Mouse (Mus musculus) hindbrain, embryonic 12.5 days (tissue): ENCODE data around the gene Fbll1. TPM values are rescaled to one million over a fixed set of nuclear protein-coding genes. Genes with fewer than 3 reads are reported as not detected.
A peak's percentile ranks its signal among the peaks of the same experiment; 100 is the strongest.
"Not testable (repeated sequence)": the region's sequence is repeated elsewhere in the genome, so short reads cannot be mapped to it uniquely, and the experiment has no call there.

ENCODE experiments used
- ATAC-seq: fragments of 200-750 bp; cut with Nextera tagmentation; 2 replicates; pipeline ENCODE4 v1.8.0; 2017; ENCODE audit warnings: moderate TSS enrichment; ENCODE audit not compliant: low FRiP score
- H3K27ac ChIP-seq: fragments of 300-500 bp; sonication (generic); 2 replicates; pipeline ENCODE4 v1.5.1; 2016; ENCODE audit warnings: mild to moderate bottlenecking
- H3K27me3 ChIP-seq: fragments of 300-500 bp; sonication (generic); 2 replicates; pipeline ENCODE4 v1.6.1; 2016; ENCODE audit warnings: mild to moderate bottlenecking
- H3K36me3 ChIP-seq: fragments of 300-500 bp; sonication (generic); 2 replicates; pipeline ENCODE4 v1.6.1; 2016; ENCODE audit warnings: mild to moderate bottlenecking
- H3K4me1 ChIP-seq: fragments of 300-500 bp; sonication (generic); 2 replicates; pipeline ENCODE4 v1.6.1; 2016
- H3K4me2 ChIP-seq: fragments of 300-500 bp; sonication (generic); replicated peaks from 2 replicates; pipeline ENCODE4 v1.6.1; 2016; ENCODE audit warnings: mild to moderate bottlenecking
- H3K4me3 ChIP-seq: fragments of 300-500 bp; sonication (generic); 2 replicates; pipeline ENCODE4 v1.5.1; 2016; ENCODE audit warnings: mild to moderate bottlenecking
- H3K9ac ChIP-seq: fragments of 300-500 bp; sonication (generic); 2 replicates; pipeline ENCODE4 v1.6.1; 2016; ENCODE audit warnings: mild to moderate bottlenecking, moderate library complexity
- H3K9me3 ChIP-seq: fragments of 300-500 bp; sonication (generic); replicated peaks from 2 replicates; pipeline ENCODE4 v1.6.1; 2016; ENCODE audit warnings: mild to moderate bottlenecking
- WGBS: fragments of 180-500 bp; shearing (Covaris S2); methylation state at CpG from one replicate; pipeline ENCODE4 v1.1.7; 2016; 5-methylcytosine and 5-hydroxymethylcytosine counted together
- polyA plus RNA-seq: library from polyadenylated mRNA; unstranded; fragments of >200 nt; fragmentation: Nextera tagmentation; extraction: Ambion mirVana; gene quantifications from 2 replicates; pipeline ENCODE4 v1.2.1, GENCODE M21; 2016

Gene Fbll1
- polyA plus RNA-seq = 13.1 and 15.3 TPM in 2 replicates

DNA sequence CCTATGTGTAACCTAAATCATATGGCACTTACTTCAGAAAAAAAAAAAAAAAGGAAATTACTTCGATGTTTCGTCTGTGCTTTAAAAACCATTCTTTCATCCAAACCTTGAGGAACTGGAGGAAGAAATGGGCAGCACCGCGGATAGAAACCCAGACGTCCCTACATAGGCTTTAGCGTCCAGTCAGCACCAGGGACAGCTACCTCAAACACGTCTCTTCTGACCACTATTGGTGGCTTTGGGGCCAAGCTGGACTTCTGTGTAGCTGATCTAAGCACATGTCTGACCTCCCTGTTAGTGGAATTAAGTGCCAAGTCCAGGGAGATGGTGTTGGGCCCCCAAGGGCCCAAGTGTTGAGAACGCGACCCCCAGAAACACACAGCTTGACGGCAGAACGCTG lies at the start of gene Fbll1:
Gene Fbll1, minus strand, starts transcription at position 11 of the 400 bp plus-strand sequence.
- no peak for ATAC-seq
- Histone ChIP-seq H3K27me3 (peaks cover 55% of the 10 kb centered on the region), H3K9ac (peak within 1 kb of the TSS; percentile 75), H3K4me2 (peak within 1 kb of the TSS; percentile 87), H3K36me3 (no peaks in the 10 kb centered on the region), H3K9me3 (no peaks in the 10 kb centered on the region), H3K27ac (peak within 1 kb of the TSS; percentile 87), H3K4me1 (peaks cover 12% of the 10 kb centered on the region), H3K4me3 (peak within 1 kb of the TSS; percentile 69)
- 10% methylated on average over 11 of the region's 11 CpGs for WGBS

GRCm38 (mm10) chr11:35844299-35844698 lies 45.6 kb upstream of the Fbll1 start:
- Histone ChIP-seq H3K4me3 (no peak overlapping the region), H3K9me3 (no peaks in the 10 kb centered on the region), H3K4me1 (no peaks in the 10 kb centered on the region), H3K4me2 (no peak overlapping the region), H3K27ac (no peak overlapping the region), H3K36me3 (peaks cover 23% of the 10 kb centered on the region), H3K27me3 (no peaks in the 10 kb centered on the region), H3K9ac (no peak overlapping the region)
- ATAC-seq = no peak
- WGBS = 90% methylated on average over 9 of the region's 9 CpGs

DNA sequence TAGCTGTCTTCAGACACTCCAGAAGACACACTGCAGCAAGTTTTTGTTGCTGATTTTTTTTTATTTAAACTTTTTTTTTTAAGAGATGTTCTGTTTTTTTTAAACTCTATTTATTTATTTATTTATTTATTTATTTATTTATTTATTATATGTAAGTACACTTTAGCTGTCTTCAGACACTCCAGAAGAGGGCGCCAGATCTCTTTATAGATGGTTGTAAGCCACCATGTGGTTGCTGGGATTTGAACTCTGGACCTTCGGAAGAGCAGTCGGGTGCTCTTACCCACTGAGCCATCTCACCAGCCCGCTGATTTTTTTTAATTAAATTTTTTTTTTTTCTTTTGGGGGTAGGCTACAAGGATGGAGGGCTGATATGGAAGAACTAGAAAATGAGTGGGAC lies 43.9 kb upstream of the Fbll1 start:
- not testable (repeated sequence) for H3K27ac ChIP-seq, H3K4me2 ChIP-seq, ATAC-seq, H3K4me3 ChIP-seq, H3K9ac ChIP-seq, H3K4me1 ChIP-seq, H3K27me3 ChIP-seq, H3K9me3 ChIP-seq
- peaks cover 19% of the 10 kb centered on the region for H3K36me3 ChIP-seq
- WGBS = 81% methylated on average over 4 of the region's 4 CpGs

DNA sequence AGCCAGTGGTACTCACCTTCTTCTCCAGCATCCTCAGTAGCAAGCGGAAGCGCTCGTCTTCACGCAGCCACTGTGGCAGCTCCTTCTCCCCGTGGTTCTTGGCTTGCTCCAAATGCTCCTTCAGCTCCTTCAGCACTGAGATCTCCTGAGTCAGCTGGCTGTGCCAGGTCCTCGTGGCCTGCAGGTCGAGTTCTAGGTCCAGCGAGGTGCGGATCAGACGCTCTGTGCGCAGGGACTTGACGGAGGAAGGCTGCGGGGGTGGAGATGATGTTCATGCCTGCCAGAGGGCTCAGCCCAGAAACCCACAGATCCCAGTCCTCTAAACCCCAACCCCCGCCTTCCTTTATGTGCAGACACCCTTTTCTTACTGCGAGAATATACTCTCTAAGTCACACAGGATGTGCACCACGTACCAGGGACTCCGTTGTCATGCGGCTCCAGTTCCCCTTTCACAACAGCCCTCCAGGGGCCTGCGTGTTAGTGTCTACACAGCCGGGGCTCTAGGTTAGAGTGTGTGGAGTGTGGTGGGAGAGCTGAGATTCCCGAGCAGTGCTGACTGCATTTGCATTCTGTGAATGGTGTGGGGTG lies 43.1 kb upstream of the Fbll1 start:
- H3K27me3 ChIP-seq = no peaks in the 10 kb centered on the region
- peaks cover 17% of the 10 kb centered on the region for H3K36me3 ChIP-seq
- WGBS = 85% methylated on average over 21 of the region's 21 CpGs
- no peaks in the 10 kb centered on the region for H3K9me3 ChIP-seq
- H3K4me1 ChIP-seq = 0 out of 2 replicates have a peak, but pooled peaks cover 7% of the 10 kb centered on the region
- no peak overlapping the region for H3K27ac ChIP-seq
- ATAC-seq = no peak
- no peak overlapping the region for H3K4me3 ChIP-seq
- no peak overlapping the region for H3K9ac ChIP-seq
- no peak overlapping the region for H3K4me2 ChIP-seq

DNA sequence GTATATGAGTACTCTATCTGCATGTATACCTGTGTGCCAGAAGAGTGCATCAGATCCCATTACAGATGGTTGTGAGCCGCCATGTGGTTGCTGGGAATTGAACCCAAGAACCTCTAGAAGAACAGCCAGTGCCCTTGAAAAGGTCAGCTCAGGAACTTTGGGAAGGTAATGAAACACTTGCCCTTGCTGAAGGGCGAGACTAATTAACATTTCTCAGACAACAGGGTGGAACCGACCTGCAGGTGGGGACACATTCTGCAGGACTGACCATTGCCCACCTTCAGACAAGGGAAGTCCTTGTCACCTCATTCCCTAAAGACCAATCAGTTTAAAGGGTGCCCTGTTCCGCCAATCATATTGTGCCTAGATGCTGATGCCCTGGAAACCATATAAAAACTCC lies 42.1 kb upstream of the Fbll1 start:
- not testable (repeated sequence) for H3K9ac ChIP-seq, H3K4me1 ChIP-seq, H3K9me3 ChIP-seq, H3K27ac ChIP-seq, H3K27me3 ChIP-seq, H3K4me3 ChIP-seq, H3K4me2 ChIP-seq, ATAC-seq
- WGBS = 93% methylated on average over 4 of the region's 4 CpGs
- H3K36me3 ChIP-seq = peaks cover 17% of the 10 kb centered on the region

DNA sequence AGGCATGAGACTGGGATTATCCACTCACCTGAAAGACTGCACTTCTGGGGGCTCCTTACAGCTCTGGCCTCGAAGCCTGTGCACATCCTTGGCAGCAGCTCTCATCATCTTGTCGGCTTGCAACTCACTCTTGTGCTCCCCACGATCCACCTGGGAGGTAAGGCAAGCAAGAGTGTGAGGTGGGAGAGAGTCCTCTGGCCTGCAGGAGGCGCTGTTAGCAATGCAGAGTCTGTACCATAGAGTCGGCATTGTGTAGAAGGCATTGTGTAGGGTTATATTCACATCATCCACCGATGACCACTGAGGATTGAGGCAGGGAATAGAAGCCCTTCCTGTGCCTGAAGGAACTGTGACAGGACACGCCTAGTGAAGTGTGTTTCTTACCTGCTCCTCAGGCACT lies 41.6 kb upstream of the Fbll1 start:
- H3K4me1 ChIP-seq = 0 out of 2 replicates have a peak, but pooled peaks cover 7% of the 10 kb centered on the region
- H3K4me3 ChIP-seq = no peak overlapping the region
- H3K9me3 ChIP-seq = no peaks in the 10 kb centered on the region
- no peak overlapping the region for H3K9ac ChIP-seq
- no peak for ATAC-seq
- peak overlapping the region; percentile 12; the same call in 1 of the 2 replicates for H3K27ac ChIP-seq
- 85% methylated on average over 7 of the region's 7 CpGs for WGBS
- no peak overlapping the region for H3K4me2 ChIP-seq
- peaks cover 17% of the 10 kb centered on the region for H3K36me3 ChIP-seq
- H3K27me3 ChIP-seq = no peaks in the 10 kb centered on the region

- ATAC-seq = peak; percentile 76
Observed at GRCm38 (mm10) chr11:35838345-35839338, 40.0 kb upstream of the Fbll1 start.

GRCm38 (mm10) chr11:35837156-35838126 lies 38.8 kb upstream of the Fbll1 start:
- 85% methylated on average over 5 of the region's 5 CpGs for WGBS
- no peak overlapping the region for H3K4me3 ChIP-seq

More at GRCm38 (mm10) chr11:35838345-35839338, 40.0 kb upstream of the Fbll1 start:
- 20% methylated on average over 28 of the region's 28 CpGs for WGBS
- Histone ChIP-seq H3K9me3 (no peaks in the 10 kb centered on the region), H3K4me2 (peak overlapping the region; percentile 55), H3K27me3 (no peaks in the 10 kb centered on the region), H3K27ac (peak overlapping the region; percentile 44; the same call in 1 of the 2 replicates), H3K4me1 (peaks cover 9% of the 10 kb centered on the region), H3K4me3 (peak overlapping the region; percentile 26; the same call in 1 of the 2 replicates), H3K36me3 (peaks cover 17% of the 10 kb centered on the region), H3K9ac (peak overlapping the region; percentile 50)

GRCm38 (mm10) chr11:35834022-35834760 lies 35.5 kb upstream of the Fbll1 start, which contains the start of gene Rars:
Gene Rars, minus strand, starts transcription at chr11:35834506.
- WGBS = 2% methylated on average over 46 of the region's 46 CpGs
- Histone ChIP-seq H3K4me1 (peaks cover 13% of the 10 kb centered on the region), H3K27me3 (no peaks in the 10 kb centered on the region), H3K36me3 (peaks cover 28% of the 10 kb centered on the region), H3K9ac (peak within 1 kb of the TSS; percentile 86), H3K4me2 (peak within 1 kb of the TSS; percentile 80), H3K27ac (0 out of 2 replicates have a peak within 1 kb of the TSS, but pooled peaks have one; percentile 19), H3K9me3 (no peaks in the 10 kb centered on the region), H3K4me3 (peak within 1 kb of the TSS; percentile 89)
- ATAC-seq = peak; percentile 72

More at GRCm38 (mm10) chr11:35837156-35838126, 38.8 kb upstream of the Fbll1 start:
- no peak for ATAC-seq
- H3K36me3 ChIP-seq = peaks cover 10% of the 10 kb centered on the region
- H3K9me3 ChIP-seq = no peaks in the 10 kb centered on the region
- H3K4me1 ChIP-seq = peaks cover 14% of the 10 kb centered on the region
- no peaks in the 10 kb centered on the region for H3K27me3 ChIP-seq
- H3K4me2 ChIP-seq = peak overlapping the region; percentile 55; the same call in 1 of the 2 replicates
- H3K9ac ChIP-seq = no peak overlapping the region
- H3K27ac ChIP-seq = 0 out of 2 replicates have a peak overlapping the region, but pooled peaks have one; percentile 37

DNA sequence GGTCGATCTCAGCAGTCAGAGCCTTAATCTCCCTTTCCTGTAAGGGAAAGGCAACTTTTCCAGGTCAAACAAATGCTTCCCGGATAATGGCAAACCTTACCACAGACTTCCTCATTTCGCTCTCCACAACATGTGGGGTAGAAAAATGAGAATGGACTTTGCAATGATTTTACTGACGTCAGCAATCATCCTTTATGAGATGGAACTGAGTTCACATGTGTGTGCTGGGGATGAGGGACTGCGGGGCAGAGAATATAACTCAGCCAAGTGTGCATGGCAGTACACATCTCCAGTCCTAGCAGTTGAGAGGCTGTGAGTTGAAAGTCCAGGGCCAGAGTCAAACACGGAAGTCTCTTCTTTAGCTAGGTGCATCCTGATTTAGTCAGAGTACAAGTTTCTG lies 34.6 kb upstream of the Fbll1 start:
- H3K4me2 ChIP-seq = peak overlapping the region; percentile 80
- H3K27ac ChIP-seq = no peak overlapping the region
- 91% methylated on average over 6 of the region's 6 CpGs for WGBS
- peak overlapping the region; percentile 86 for H3K9ac ChIP-seq
- H3K4me3 ChIP-seq = peak overlapping the region; percentile 89
- peaks cover 11% of the 10 kb centered on the region for H3K4me1 ChIP-seq
- ATAC-seq = no peak
- peaks cover 37% of the 10 kb centered on the region for H3K36me3 ChIP-seq
- no peaks in the 10 kb centered on the region for H3K9me3 ChIP-seq
- H3K27me3 ChIP-seq = no peaks in the 10 kb centered on the region

- Histone ChIP-seq H3K9me3 (no peaks in the 10 kb centered on the region), H3K36me3 (peaks cover 48% of the 10 kb centered on the region), H3K9ac (no peak overlapping the region), H3K4me2 (no peak overlapping the region), H3K4me3 (no peak overlapping the region), H3K27ac (no peak overlapping the region), H3K27me3 (no peaks in the 10 kb centered on the region), H3K4me1 (peaks cover 8% of the 10 kb centered on the region)
- no peak for ATAC-seq
- 87% methylated on average over 4 of the region's 4 CpGs for WGBS
Observed at GRCm38 (mm10) chr11:35832139-35832538, 33.5 kb upstream of the Fbll1 start.
